Mouse (Mus musculus) spleen, postnatal 4 days (tissue): ENCODE measurements around the gene Acrbp.

Source experiments
- DNase-seq, 2 experiments: peaks; one replicate each; pipeline ENCODE4 v3.0.0; 2022; ENCODE audit warnings: low spot score in 2 of 2

Acrbp gene

GRCm38 (mm10) chr6:125099421-125099971 lies 50.0 kb downstream of the Acrbp start:
- peak in 1 of 2 experiments; percentile 51 for DNase-seq

- no peak for DNase-seq
These were observed 52.0 kb downstream of the Acrbp start for GRCm38 (mm10) chr6:125101444-125101843.

GRCm38 (mm10) chr6:125104223-125104622 lies 54.7 kb downstream of the Acrbp start:
- DNase-seq, result peak; percentile 86 to 88

GRCm38 (mm10) chr6:125107705-125108104 lies 58.2 kb downstream of the Acrbp start:
- no peak for DNase-seq

GRCm38 (mm10) chr6:125109371-125109770 lies 59.9 kb downstream of the Acrbp start:
- DNase-seq, result no peak

- no peak for DNase-seq
These were observed 61.4 kb downstream of the Acrbp start for GRCm38 (mm10) chr6:125110927-125111326.

GRCm38 (mm10) chr6:125112553-125112952 lies 63.1 kb downstream of the Acrbp start:
- no peak for DNase-seq
